Mouse (Mus musculus): Measurements from ENCODE around the gene Bri3.

DNA sequence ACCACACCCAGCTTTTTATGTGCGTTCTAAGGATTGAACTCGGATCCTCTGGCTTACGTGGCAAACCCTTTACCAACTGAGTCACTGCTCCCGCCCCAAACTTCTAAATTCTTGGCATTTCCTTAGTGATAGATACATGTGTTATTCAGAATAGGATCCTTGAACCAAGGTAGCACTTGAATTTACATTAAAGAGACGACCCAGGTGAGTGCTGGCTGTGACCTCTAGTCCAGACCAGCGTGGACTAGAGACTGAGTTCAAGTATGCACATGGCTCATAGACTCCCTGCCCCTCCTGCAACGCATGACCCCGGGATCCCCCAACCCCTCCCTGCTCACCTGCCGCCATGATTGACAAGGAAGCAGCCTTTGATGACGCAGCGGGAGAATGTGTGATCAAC is 162.0 kb downstream of the Bri3 start:
- no peak for TF ChIP-seq CTCF (IDR thresholded peaks at IDR 0.05 in 2 of 3, conservative IDR thresholded peaks at IDR 0.05 in 1 of 3; ENCODE audit: control insufficient read depth in 1 of 3, insufficient read depth in 1 of 3, low read depth in 2 of 3, low read length in 3 of 3, poor library complexity in 1 of 3, severe bottlenecking in 1 of 3)
- no peak for TF ChIP-seq E2F4 (IDR thresholded peaks at IDR 0.05; ENCODE audit: borderline replicate concordance, low read depth, low read length)
- no peak for TF ChIP-seq CHD1 (IDR thresholded peaks at IDR 0.05; ENCODE audit: low read depth, low read length)
- no peak for TF ChIP-seq POLR2A (IDR thresholded peaks at IDR 0.05; ENCODE audit: control insufficient read depth in 1 of 2, insufficient read depth in 1 of 2, low read depth in 1 of 2, low read length in 2 of 2, poor library complexity in 1 of 2)
- no peak for TF ChIP-seq USF1 (IDR thresholded peaks at IDR 0.05; ENCODE audit: low read depth, low read length)
